Mouse (Mus musculus) monocyte, adult 5-6 weeks (primary cell): ENCODE results near the gene Ier2. TPM values are rescaled to one million over a fixed set of nuclear protein-coding genes. Genes with fewer than 3 reads are reported as not detected.
"Not testable (repeated sequence)": the region's sequence is repeated elsewhere in the genome, so short reads cannot be mapped to it uniquely, and the experiment has no call there.

Experiments
- ATAC-seq: fragments of 153-309, 156-312 bp; replicated peaks from 2 replicates; pipeline ENCODE4 v1.8.0; 2017; ENCODE audit warnings: mild to moderate bottlenecking; ENCODE audit not compliant: low TSS enrichment, insufficient number of reproducible peaks, severe bottlenecking, poor library complexity, low FRiP score
- total RNA-seq: library from RNA; stranded (forward); fragments of 200-1000, 200-491, 200-594 nt; gene quantifications from 3 replicates; pipeline ENCODE4 v1.2.3, GENCODE M21; 2017

The Ier2 gene
- total RNA-seq, 1 experiment from 2014 or later: 119 TPM

DNA sequence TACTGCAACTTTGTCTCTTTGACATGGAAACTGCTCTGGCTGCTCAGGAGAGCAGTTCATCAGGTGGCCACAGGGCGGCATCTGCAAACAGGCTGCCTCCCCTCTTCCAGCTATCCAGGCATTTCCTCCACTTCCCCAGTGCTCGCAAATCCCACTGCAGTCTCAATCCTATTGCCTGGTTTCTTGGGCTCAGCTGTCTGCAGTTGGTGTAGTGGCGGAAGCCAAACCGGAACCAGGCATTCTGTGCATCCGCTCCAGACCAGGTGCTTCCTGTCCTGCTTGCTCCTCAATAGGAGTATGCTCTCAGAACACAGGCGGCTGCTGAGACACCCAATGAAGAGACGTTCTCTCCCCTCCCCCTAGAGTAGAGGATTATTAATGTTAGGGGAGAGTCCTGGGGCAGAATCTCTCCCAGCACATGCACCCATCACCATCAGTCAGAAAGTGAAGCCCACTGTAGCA is 37.2 kb upstream of the Ier2 start:
- no peak for ATAC-seq

DNA sequence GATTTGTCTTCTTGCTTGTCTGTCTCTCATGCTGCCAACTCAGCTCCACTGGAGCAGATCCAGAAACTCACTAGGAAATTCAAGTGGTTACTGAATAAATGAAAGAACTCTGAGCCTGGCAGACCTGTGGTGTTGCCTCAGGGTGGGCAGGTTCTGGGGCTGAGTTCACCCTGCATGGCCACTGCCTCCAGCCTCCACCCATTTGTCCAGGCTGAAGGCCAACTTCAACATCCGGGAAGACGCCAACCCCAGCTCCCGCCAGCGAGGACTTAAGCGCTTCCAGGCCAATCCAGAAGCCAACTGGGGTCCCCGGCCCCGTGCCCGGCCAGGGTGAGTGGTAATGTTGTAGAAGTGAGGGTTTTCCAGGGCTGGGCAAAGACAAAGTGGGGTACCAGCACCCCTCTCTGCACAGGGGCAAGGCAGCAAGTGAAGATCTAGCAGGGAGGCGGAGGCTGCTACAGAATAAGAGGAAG is 36.3 kb upstream of the Ier2 start:
- no peak for ATAC-seq

GRCm38 (mm10) chr8:84698288-84698687 is 35.6 kb upstream of the Ier2 start:
- ATAC-seq: no peak

DNA sequence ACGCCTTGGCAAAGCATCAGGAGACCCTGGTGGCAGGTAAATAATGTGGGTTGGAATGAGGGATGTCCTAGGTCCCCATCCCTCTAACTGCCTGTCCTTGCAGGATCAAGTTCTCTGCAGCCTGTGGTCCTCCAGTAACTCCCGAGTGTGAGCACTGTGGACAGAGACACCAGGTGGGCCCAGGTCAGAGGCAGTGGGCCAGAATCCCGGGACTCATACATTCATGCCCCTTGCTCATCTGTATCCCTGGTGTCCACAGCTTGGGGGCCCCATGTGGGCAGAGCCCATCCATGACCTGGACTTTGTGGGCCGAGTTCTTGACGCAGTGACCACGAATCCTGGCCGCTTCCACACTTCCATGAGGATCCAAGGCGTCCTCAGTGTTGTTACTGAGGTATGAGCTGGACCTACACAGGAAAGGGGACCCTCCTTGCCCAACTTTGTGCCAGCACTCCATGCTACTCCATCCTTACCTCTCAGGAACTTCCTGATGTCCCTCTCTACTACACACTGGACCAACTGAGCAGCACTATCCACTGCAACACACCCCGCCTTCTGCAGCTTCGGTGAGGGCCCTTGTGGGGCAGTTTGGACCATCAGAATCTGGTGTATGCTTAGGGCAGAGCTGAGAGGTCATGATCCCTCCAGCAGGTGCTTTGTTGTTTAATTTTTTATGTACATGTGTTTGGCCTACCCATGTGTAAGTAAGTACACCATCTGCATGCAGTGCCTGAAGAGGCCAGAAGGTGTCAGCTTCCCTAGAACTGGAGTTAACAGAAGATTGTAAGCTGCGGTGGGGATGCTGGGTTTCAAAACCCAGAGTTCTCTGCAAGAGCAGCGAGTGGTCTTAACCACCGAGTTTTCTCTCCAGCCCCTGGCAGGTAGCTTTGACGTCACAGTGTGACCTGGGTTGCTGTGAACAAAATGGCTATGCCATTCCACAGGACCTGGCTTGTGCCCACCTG is 34.8 kb upstream of the Ier2 start:
- ATAC-seq: 0 out of 2 replicates have a peak, but pooled peaks have one; percentile 7

GRCm38 (mm10) chr8:84695140-84695539 is 32.5 kb upstream of the Ier2 start:
- no peak for ATAC-seq

- no peak for ATAC-seq
Measured at GRCm38 (mm10) chr8:84693332-84693731, 30.7 kb upstream of the Ier2 start.

- ATAC-seq: peak; percentile 91
Measured at GRCm38 (mm10) chr8:84689091-84689915, 26.7 kb upstream of the Ier2 start.

DNA sequence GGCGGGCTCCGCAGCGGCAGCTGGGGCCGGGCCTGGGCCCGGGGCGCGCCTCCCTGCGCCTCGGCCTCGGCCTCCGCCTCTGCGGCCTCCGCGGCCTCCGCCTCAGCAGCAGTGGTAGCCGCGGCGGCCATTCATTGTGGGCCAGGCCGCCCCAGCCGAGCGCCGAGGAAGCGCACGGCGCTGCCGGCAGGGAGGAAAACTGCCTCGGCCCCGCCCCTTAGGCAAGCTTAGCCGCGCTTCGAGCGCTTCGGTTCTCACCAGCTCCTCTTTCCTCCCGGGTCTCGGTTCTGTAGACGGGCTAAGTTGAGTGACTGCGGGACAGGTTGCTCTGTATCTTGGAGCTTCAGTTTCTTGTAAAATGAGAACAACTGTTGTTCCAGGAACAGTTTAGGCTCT is 25.1 kb upstream of the Ier2 start, which contains the start of gene Nacc1:
Gene Nacc1 (minus strand): TSS at position 158 of the 396 bp plus-strand sequence.
- ATAC-seq: peak; percentile 84

- no peak for ATAC-seq
Measured at GRCm38 (mm10) chr8:84687003-84687704, 24.5 kb upstream of the Ier2 start.

DNA sequence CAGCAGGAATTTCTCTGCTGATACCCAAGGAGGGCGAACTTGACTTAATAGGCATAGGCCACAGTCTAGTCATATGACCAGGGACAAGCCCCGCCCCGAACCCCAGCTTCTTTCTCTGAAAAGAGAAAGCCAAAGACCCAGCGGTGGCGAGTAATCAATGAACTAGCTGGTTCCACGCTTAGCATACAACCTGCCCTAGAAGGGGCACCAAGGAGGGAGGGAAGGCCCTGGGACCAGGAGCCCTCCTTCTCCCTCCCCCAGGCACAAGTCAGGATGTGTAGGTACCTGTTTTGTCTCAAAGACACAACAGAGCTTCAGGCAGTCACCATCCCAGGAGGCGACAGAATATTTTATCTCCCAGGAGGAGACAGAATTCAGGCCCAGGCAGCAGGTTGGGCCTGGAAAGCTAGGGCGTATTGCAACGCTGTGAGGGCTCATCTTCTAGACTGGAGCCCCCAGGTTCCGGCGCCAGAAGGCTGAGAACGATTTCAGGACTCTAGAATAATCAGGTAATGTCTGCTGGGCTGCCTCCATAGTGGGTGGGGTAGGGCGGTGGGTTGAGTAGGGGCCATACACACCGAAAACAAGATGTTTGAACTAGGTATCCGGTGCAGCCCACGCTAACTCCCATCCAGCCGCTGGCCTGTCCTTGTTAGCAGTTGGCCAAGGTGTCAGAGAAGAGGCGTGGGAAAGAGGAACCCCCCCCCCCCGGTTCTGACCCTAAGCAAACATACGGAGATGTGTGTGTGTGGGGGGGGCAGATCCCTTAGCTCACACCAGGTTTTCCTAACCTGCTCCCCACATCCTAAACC is 23.7 kb upstream of the Ier2 start, which contains the start of gene Trmt1:
Gene Trmt1 (plus strand): TSS at position 117 of the 812 bp plus-strand sequence.
- no peak for ATAC-seq

DNA sequence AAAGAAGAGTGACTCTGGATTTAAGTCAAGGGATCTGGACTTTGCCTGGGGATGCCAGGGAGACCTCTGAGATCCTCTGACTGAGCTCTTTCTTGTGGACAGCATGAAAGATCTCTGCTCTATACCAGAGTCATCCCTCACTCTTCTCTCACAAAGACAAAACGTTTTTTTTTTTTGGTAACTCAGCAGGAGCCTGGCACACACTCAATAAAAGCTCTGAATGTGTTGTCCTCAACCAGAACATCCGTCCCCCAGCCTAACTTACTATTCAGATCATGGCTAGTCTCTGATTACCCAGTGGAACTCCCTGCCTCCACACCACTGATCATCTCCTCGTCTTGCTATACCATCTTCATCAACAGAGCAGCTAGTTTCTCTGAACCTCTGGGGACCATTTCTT is 21.9 kb upstream of the Ier2 start:
- no peak for ATAC-seq

DNA sequence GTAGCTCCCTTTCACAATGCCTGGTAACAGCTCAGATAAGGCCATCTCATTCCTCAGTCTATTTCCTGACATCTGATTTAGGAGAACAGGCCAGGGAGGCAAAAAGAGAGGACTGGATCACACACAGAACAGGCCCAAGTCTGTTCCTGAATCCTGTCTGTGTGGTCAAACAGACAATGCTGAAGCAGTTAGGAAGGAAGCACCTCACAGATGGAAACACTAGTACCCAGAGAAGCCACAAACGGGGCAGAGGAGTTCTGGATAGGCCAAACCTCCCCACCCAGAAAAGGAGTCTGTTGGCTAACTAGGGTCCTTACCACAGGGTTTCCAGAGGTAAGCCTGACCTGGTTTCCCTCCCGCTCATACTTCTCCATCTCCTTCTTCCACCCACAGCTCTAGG is 19.6 kb upstream of the Ier2 start:
- ATAC-seq: no peak

DNA sequence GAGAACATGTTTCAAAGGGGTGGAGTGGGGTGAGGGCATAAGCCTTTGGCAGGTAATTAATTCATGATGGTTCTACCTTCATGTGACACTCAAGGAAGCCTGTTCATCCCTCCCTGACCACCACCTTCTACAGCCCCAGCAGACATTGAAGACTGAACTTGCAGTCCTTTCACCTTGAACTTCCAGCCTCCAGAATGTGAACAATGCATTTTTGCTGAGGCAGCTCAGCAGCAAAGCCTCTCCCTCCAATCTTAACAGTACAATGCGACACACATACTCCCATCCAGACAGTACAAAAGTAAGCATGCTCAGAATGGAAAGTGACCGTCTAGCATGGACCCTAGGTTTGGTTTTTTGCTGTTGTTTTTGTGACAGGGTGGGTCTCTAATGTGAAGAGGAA is 18.8 kb upstream of the Ier2 start:
- ATAC-seq: no peak

- no peak for ATAC-seq
Measured at GRCm38 (mm10) chr8:84677305-84677704, 14.7 kb upstream of the Ier2 start.

- ATAC-seq: not testable (repeated sequence)
Measured at GRCm38 (mm10) chr8:84670295-84671006, 7.8 kb upstream of the Ier2 start.

GRCm38 (mm10) chr8:84668731-84669485 is 6.3 kb upstream of the Ier2 start:
- ATAC-seq: no peak

- no peak for ATAC-seq
Measured at GRCm38 (mm10) chr8:84668081-84668480, 5.4 kb upstream of the Ier2 start.
